Mouse (Mus musculus) heart, embryonic 14.5 days (tissue): ENCODE measurements around the gene Baat. TPM values are rescaled to one million over a fixed set of nuclear protein-coding genes. Genes with fewer than 3 reads are reported as not detected.
"Not testable (repeated sequence)": the region's sequence is repeated elsewhere in the genome, so short reads cannot be mapped to it uniquely, and the experiment has no call there.

ENCODE experiments used
- ATAC-seq: fragments of 200-750 bp; cut with Nextera tagmentation; 2 replicates; pipeline ENCODE4 v1.8.0; 2017; ENCODE audit warnings: low read depth, moderate TSS enrichment; ENCODE audit not compliant: insufficient number of reproducible peaks, insufficient read depth, low FRiP score
- H3K27ac ChIP-seq, 2 experiments: fragments of 200-500 bp in 1 of 2; fragments of 300-500 bp in 1 of 2; sonication (generic) in 1 of 2; replicated peaks in 1 of 2; 2 replicates each; pipeline ENCODE4 v1.5.1; 2012 to 2014; ENCODE audit warnings: low read depth in 2 of 2, low read length in 2 of 2, control low read depth in 1 of 2, mild to moderate bottlenecking in 1 of 2, mixed read lengths in 1 of 2; ENCODE audit not compliant: control insufficient read depth in 1 of 2, insufficient read depth in 1 of 2
- H3K27me3 ChIP-seq: fragments of 300-500 bp; sonication (generic); 2 replicates; pipeline ENCODE4 v1.6.1; 2014; ENCODE audit warnings: mild to moderate bottlenecking, low read length, control low read depth; ENCODE audit not compliant: control insufficient read depth, insufficient read depth
- H3K36me3 ChIP-seq: fragments of 300-500 bp; sonication (generic); 2 replicates; pipeline ENCODE4 v1.6.1; 2014; ENCODE audit warnings: mild to moderate bottlenecking, control low read depth, low read length, mixed read lengths; ENCODE audit not compliant: control insufficient read depth, insufficient read depth
- H3K4me1 ChIP-seq, 2 experiments: fragments of 200-500 bp in 1 of 2; fragments of 300-500 bp in 1 of 2; sonication (generic) in 1 of 2; 2 replicates each; pipeline ENCODE4 v1.6.1; 2012 to 2014; ENCODE audit warnings: low read length in 2 of 2, control low read depth in 1 of 2, mixed read lengths in 1 of 2; ENCODE audit not compliant: control insufficient read depth in 2 of 2, insufficient read depth in 2 of 2
- H3K4me2 ChIP-seq: fragments of 300-500 bp; sonication (generic); 2 replicates; pipeline ENCODE4 v1.6.1; 2014; ENCODE audit warnings: mild to moderate bottlenecking, low read length
- H3K4me3 ChIP-seq, 2 experiments: fragments of 200-500 bp in 1 of 2; fragments of 300-500 bp in 1 of 2; sonication (generic) in 1 of 2; 2 replicates each; pipeline ENCODE4 v1.5.1; 2012 to 2014; ENCODE audit warnings: low read length in 2 of 2, mild to moderate bottlenecking in 2 of 2, control low read depth in 1 of 2, low read depth in 1 of 2, moderate library complexity in 1 of 2; ENCODE audit not compliant: control insufficient read depth in 1 of 2, insufficient read depth in 1 of 2
- H3K9ac ChIP-seq: fragments of 300-500 bp; sonication (generic); 2 replicates; pipeline ENCODE4 v1.6.1; 2014; ENCODE audit warnings: mild to moderate bottlenecking, low read length
- H3K9me3 ChIP-seq: fragments of 300-500 bp; sonication (generic); 2 replicates; pipeline ENCODE4 v1.6.1; 2016; ENCODE audit warnings: low read length, control low read depth; ENCODE audit not compliant: control insufficient read depth
- WGBS: fragments of 180-500 bp; shearing (Covaris S2); extraction: QIAGEN DNeasy Blood & Tissue Kit; methylation state at CpG from one replicate; pipeline ENCODE4 v1.1.7; 2014; 5-methylcytosine and 5-hydroxymethylcytosine counted together
- polyA plus RNA-seq: library from polyadenylated mRNA; unstranded; fragments of >200 nt; fragmentation: Nextera tagmentation; extraction: Ambion mirVana; gene quantifications from 2 replicates; pipeline ENCODE4 v1.2.1, GENCODE M21; 2014

The Baat gene
- polyA plus RNA-seq, 1 experiment from 2014 or later = 0.16 TPM

DNA sequence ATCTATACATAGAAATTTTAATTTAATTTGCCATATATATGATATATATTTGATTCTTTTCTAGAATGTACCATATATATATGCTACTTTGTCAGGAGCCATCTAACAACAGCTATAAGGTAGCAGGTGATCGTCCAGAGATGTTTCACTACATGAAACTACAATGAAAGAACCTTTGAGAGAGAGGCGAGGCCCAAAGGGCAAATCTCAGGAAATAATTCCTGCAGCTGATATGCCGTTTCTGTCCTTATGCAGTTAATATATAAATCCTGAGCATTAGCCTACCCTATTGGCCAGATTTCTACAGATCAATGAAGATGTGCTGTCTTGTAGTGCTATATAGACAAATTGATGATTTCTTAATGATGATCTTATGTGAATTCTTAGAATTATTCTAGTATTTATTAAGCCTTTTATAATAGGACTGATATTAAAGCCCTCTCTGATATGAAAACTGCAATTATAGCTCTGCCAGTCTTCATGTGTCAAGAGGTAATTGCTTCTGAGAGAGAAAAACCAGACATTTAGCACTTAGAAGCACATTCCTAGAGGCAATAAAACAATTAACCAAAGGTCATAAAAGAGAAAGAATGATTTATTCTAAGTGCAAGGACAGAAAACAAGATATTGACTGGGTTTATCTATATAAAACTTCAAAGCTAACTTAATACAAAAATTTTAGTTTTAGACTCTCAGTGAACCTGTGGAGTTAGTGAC is 36.8 kb downstream of the Baat start:
- Histone ChIP-seq H3K4me1 (no peaks in the 10 kb centered on the region), H3K27me3 (no peaks in the 10 kb centered on the region), H3K36me3 (no peaks in the 10 kb centered on the region), H3K4me3 (no peak overlapping the region), H3K27ac (no peak overlapping the region), H3K9ac (no peak overlapping the region), H3K9me3 (no peaks in the 10 kb centered on the region), H3K4me2 (no peak overlapping the region)
- WGBS = 73% methylated on average over 3 of the region's 3 CpGs
- ATAC-seq = no peak

DNA sequence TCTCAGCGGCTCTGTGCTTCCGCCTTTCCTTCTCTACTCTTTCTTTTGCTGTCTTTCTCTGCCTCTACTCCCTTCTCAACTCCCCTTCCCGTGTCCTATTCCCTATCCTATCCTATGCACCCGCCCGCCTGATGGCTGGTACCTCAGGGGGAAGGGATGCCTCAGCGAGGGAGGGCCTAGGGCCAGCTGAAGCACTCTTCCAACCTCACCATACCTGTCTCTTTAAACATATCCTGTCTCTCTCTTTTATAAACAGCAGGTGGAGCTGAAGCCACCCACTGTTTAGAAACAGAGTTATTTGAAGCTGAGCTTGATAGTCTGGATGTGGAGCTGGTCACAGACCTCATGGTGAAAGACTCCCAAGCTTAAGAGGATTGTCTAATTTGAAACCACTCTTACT is 39.0 kb downstream of the Baat start:
- no peak overlapping the region for H3K27ac ChIP-seq
- H3K4me3 ChIP-seq = no peak overlapping the region
- no peaks in the 10 kb centered on the region for H3K9me3 ChIP-seq
- H3K27me3 ChIP-seq = no peaks in the 10 kb centered on the region
- ATAC-seq = no peak
- H3K36me3 ChIP-seq = no peaks in the 10 kb centered on the region
- WGBS = 83% methylated on average over 6 of the region's 6 CpGs
- H3K4me1 ChIP-seq = no peaks in the 10 kb centered on the region
- no peak overlapping the region for H3K4me2 ChIP-seq
- no peak overlapping the region for H3K9ac ChIP-seq

DNA sequence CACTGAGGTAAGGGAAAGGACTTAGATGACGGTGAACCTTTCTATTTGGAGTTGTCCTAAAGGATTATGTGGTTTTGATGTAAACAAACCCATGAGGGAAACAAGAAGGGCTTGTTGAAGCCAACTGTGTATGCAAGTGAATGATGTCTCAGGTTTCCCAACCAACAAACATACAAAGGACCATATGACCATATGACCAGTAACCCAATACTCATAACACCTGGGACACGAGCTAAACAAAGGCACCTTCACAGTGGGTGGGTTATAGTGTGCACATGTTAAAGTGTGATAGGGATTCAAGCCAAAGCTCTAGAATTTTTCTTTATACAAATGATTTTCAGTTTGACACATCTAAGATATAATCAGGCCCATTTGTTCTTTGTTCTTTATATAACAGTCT is 50.2 kb downstream of the Baat start:
- ATAC-seq = no peak
- no peaks in the 10 kb centered on the region for H3K4me1 ChIP-seq
- H3K9ac ChIP-seq = no peak overlapping the region
- H3K27ac ChIP-seq = no peak overlapping the region
- no peak overlapping the region for H3K4me2 ChIP-seq
- 75% methylated on average over 2 of the region's 2 CpGs for WGBS
- H3K4me3 ChIP-seq = no peak overlapping the region
- H3K36me3 ChIP-seq = no peaks in the 10 kb centered on the region
- H3K27me3 ChIP-seq = no peaks in the 10 kb centered on the region
- H3K9me3 ChIP-seq = no peaks in the 10 kb centered on the region

DNA sequence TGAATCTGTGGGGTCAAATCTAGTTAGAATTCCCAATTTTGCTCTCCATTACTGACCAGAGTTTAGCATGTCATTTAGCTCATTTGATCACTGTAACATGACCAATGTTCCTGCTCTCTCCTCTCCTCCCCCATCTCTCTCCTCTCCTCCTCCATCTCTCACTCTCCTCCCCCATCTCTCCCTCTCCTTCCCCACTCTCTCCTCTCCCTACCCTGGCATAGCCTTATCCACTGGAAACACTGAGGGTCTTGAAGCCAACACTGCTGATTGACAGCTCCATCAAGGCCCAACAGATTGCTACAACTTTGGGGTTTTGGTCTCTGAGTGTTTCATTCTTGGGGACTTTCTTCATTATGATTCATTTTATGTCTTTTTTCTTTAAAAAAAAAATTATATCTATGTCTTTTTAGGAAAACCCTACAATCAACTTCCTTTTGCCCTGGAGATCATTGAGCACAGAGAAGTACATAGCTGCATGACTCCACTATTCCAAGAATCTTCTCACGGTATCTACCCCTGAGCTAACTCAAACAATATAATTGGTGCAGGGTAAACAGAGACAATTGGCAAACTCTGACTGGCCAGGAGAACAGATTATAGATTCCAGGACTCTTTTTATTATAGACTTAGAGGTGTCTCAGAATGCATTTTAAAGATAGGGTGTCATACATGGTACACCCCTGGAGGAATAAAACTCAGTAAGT is 54.4 kb downstream of the Baat start:
- Histone ChIP-seq H3K36me3 (no peaks in the 10 kb centered on the region), H3K27ac (no peak overlapping the region), H3K9me3 (no peaks in the 10 kb centered on the region), H3K27me3 (no peaks in the 10 kb centered on the region), H3K9ac (no peak overlapping the region), H3K4me1 (no peaks in the 10 kb centered on the region), H3K4me2 (no peak overlapping the region), H3K4me3 (no peak overlapping the region)
- 64% methylated on average over 1 of the region's 1 CpGs for WGBS
- ATAC-seq = no peak

DNA sequence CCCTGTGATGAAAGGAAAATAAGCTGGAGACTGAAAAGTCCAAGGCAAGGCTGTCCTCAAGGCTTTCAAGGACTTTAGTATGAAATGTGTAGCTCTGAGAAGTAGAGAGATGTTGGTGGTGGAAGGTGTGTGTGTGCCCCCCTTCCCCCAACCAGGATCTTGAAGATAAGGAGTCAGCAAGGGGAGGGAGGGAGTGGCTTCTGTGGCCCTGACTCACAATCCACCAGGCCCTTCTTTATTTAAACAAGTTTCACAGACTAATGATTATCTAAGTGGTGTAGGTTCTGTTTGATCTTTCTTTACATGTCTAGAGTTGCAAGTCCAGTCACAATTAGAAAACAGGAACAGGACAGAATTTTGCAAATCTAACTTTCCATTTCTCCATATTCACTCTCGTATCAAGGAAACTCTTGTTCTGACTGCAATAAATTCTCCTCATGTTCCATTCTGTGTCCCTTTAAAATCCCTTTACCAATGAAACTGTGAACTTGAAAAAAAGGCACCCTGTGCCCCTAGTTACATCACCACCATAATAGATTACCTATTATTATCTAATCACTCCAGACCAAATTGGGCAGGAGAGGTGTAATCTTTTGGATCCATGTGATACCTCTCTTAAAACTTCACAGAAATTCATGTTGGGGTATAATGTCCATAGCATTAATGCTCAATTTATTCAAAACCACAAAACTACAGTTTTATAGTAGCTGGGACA is 55.1 kb downstream of the Baat start:
- not testable (repeated sequence) for H3K27ac ChIP-seq, H3K36me3 ChIP-seq, H3K4me2 ChIP-seq, H3K9me3 ChIP-seq, ATAC-seq, H3K9ac ChIP-seq, H3K27me3 ChIP-seq, H3K4me3 ChIP-seq, H3K4me1 ChIP-seq
- WGBS = 83% methylated on average over 1 of the region's 1 CpGs

Other genes with a start within 250 kb of the Baat start
- gene Acnat2, start 98.4 kb downstream of the Baat start, polyA plus RNA-seq = not detected in 2 replicates
- not detected in 2 replicates for gene Acnat1, start 32.6 kb downstream of the Baat start, polyA plus RNA-seq
- 63.6 and 63.7 TPM in 2 replicates for gene Mrpl50, start 14.5 kb upstream of the Baat start, polyA plus RNA-seq
- gene Zfp189, start 14.6 kb upstream of the Baat start, polyA plus RNA-seq = 7.2 and 8.3 TPM in 2 replicates
- gene Aldob, start 43.0 kb upstream of the Baat start, polyA plus RNA-seq = 0.13 and 0.19 TPM in 2 replicates
- gene Tmem246, start 91.3 kb upstream of the Baat start, polyA plus RNA-seq = 55.4 and 59.1 TPM in 2 replicates
- 30.9 and 33.3 TPM in 2 replicates for gene Rnf20, start 125.4 kb upstream of the Baat start, polyA plus RNA-seq
- gene Ppp3r2, start 175.5 kb upstream of the Baat start, polyA plus RNA-seq = 0.07 TPM in 1 of 2 replicates, not detected in the other